10 mouse cellular contexts compared by ENCODE assay signal in the genomic region with DNA sequence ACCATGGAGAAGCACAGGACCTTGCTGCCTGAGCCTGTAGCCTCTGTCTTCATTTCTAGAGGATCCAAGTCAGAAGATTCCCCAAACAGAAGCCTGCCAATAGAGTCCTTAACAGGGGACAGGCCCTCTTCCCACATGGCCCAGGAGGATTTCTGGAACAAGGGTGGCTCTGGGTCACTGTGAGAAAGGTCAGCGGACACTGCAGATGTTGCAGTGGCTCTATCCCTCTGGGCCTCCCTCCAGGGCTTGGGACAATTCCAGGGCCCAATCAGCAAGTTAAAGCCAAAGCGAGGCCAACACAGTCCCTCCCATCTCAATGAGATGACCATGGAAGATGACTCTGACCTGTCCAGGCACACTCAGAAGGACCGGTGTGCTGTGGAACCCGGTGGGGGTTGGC.
DNase-seq lines count a peak whose midpoint lies in the region; ATAC-seq and TF ChIP-seq lines count a peak whose summit lies in the region.
"Had no signal": no experiment of that assay in that cellular context is flagged by ENCODE, and none has a peak within 500 bp of the region (broad histone marks: within the 10 kb centered on the region; RNA-seq: fewer than 3 reads in every experiment).

No protein-coding gene starts in this region.

- no peak overlapping the region for H3K27ac ChIP-seq in intestine, embryonic 16.5 days (ENCODE audit: low read length)
- no peak overlapping the region for H3K27ac ChIP-seq in intestine, postnatal 0 days (ENCODE audit: low read depth, low read length)
- H3K27ac ChIP-seq in hindbrain, embryonic 14.5 days = no peak overlapping the region
- H3K27ac ChIP-seq in midbrain, embryonic 14.5 days (replicated peaks; ENCODE audit: low read depth, low read length) = no peak overlapping the region
- H3K27ac ChIP-seq: liver, embryonic 13.5 days; neural tube, embryonic 13.5 days had no signal

- TF ChIP-seq CTCF in intestine, postnatal 0 days (IDR thresholded peaks at IDR 0.05; ENCODE audit: low read depth) = no peak

- H3K9ac ChIP-seq in intestine, embryonic 16.5 days (ENCODE audit: low read depth, low read length) = no peak overlapping the region
- no peak overlapping the region for H3K9ac ChIP-seq in intestine, postnatal 0 days (ENCODE audit: low read depth, low read length)
- no peak overlapping the region for H3K9ac ChIP-seq in hindbrain, embryonic 14.5 days
- H3K9ac ChIP-seq in midbrain, embryonic 14.5 days (replicated peaks; ENCODE audit: low read length) = no peak overlapping the region
- H3K9ac ChIP-seq: liver, embryonic 13.5 days; neural tube, embryonic 13.5 days had no signal

- no peaks in the 10 kb centered on the region for H3K27me3 ChIP-seq in intestine, embryonic 16.5 days (replicated peaks; ENCODE audit: control insufficient read depth, insufficient read depth, low read length)
- no peaks in the 10 kb centered on the region for H3K27me3 ChIP-seq in intestine, postnatal 0 days (replicated peaks; ENCODE audit: control insufficient read depth, insufficient read depth, low read length)
- no peaks in the 10 kb centered on the region for H3K27me3 ChIP-seq in hindbrain, embryonic 14.5 days (ENCODE audit: control insufficient read depth, insufficient read depth, low read length)
- H3K27me3 ChIP-seq in midbrain, embryonic 14.5 days (ENCODE audit: control insufficient read depth, insufficient read depth, low read length) = no peaks in the 10 kb centered on the region
- H3K27me3 ChIP-seq: liver, embryonic 13.5 days; neural tube, embryonic 13.5 days had no signal

- H3K9me3 ChIP-seq in intestine, embryonic 16.5 days (ENCODE audit: control insufficient read depth, low read length) = no peaks in the 10 kb centered on the region
- no peaks in the 10 kb centered on the region for H3K9me3 ChIP-seq in intestine, postnatal 0 days (ENCODE audit: control insufficient read depth)
- no peaks in the 10 kb centered on the region for H3K9me3 ChIP-seq in hindbrain, embryonic 14.5 days (ENCODE audit: control insufficient read depth, low read length)
- H3K9me3 ChIP-seq in midbrain, embryonic 14.5 days (ENCODE audit: control insufficient read depth, low read length) = no peaks in the 10 kb centered on the region
- H3K9me3 ChIP-seq: liver, embryonic 13.5 days; neural tube, embryonic 13.5 days had no signal

- no peaks in the 10 kb centered on the region for H3K4me1 ChIP-seq in intestine, embryonic 16.5 days (ENCODE audit: control insufficient read depth, insufficient read depth, low read length)
- H3K4me1 ChIP-seq in intestine, postnatal 0 days (replicated peaks; ENCODE audit: control insufficient read depth, insufficient read depth, low read length) = no peaks in the 10 kb centered on the region
- no peaks in the 10 kb centered on the region for H3K4me1 ChIP-seq in hindbrain, embryonic 14.5 days (replicated peaks; ENCODE audit: control insufficient read depth, insufficient read depth, low read length)
- no peaks in the 10 kb centered on the region for H3K4me1 ChIP-seq in midbrain, embryonic 14.5 days (ENCODE audit: control insufficient read depth, insufficient read depth, low read length)
- H3K4me1 ChIP-seq: liver, embryonic 13.5 days had no signal

- no peak overlapping the region for H3K4me2 ChIP-seq in intestine, embryonic 16.5 days (ENCODE audit: low read depth, low read length)
- H3K4me2 ChIP-seq in intestine, postnatal 0 days (replicated peaks; ENCODE audit: low read depth) = no peak overlapping the region
- H3K4me2 ChIP-seq in hindbrain, embryonic 14.5 days (replicated peaks) = no peak overlapping the region
- no peak overlapping the region for H3K4me2 ChIP-seq in midbrain, embryonic 14.5 days (ENCODE audit: low read length)
- H3K4me2 ChIP-seq: liver, embryonic 13.5 days; neural tube, embryonic 13.5 days had no signal

- intact Hi-C loops in heart, postnatal 14 days (cut with DNase I) = no loop called here

- WGBS in intestine, embryonic 16.5 days = 86% methylated on average over 4 of the region's 4 CpGs
- 79% methylated on average over 4 of the region's 4 CpGs for WGBS in intestine, postnatal 0 days
- WGBS in hindbrain, embryonic 14.5 days = 84% methylated on average over 4 of the region's 4 CpGs
- WGBS in midbrain, embryonic 14.5 days = 90% methylated on average over 4 of the region's 4 CpGs

- ATAC-seq in intestine, embryonic 16.5 days = peak; percentile 12; the same call in 1 of the 2 replicates
- ATAC-seq in intestine, postnatal 0 days = no peak
- no peak for ATAC-seq in hindbrain, embryonic 14.5 days (ENCODE audit: low FRiP score)
- ATAC-seq in midbrain, embryonic 14.5 days (ENCODE audit: low FRiP score, low TSS enrichment) = no peak

- DNase-seq in adrenal gland, adult 8-10 months = peak; percentile 70
- peak; percentile 90 to 94 for DNase-seq in heart, postnatal 14 days
- peak; percentile 64 for DNase-seq in ovary, postnatal 36 days (ENCODE audit: low spot score)
- no peak for DNase-seq in hindbrain, embryonic 14.5 days (ENCODE audit: low spot score)
- no peak for DNase-seq in midbrain, embryonic 14.5 days
- no peak for DNase-seq in embryo, embryonic 9.5 days (ENCODE audit: extremely low spot score)
- DNase-seq: liver, embryonic 13.5 days had no signal

- H3K4me3 ChIP-seq in intestine, embryonic 16.5 days (ENCODE audit: low read length) = no peak overlapping the region
- H3K4me3 ChIP-seq in intestine, postnatal 0 days (ENCODE audit: low read depth, low read length) = no peak overlapping the region
- H3K4me3 ChIP-seq in hindbrain, embryonic 14.5 days (replicated peaks; ENCODE audit: low read length) = no peak overlapping the region
- no peak overlapping the region for H3K4me3 ChIP-seq in midbrain, embryonic 14.5 days (replicated peaks; ENCODE audit: low read depth, low read length)
- H3K4me3 ChIP-seq: liver, embryonic 13.5 days; neural tube, embryonic 13.5 days had no signal

- no peaks in the 10 kb centered on the region for H3K36me3 ChIP-seq in intestine, embryonic 16.5 days (ENCODE audit: control insufficient read depth, insufficient read depth, low read length)
- H3K36me3 ChIP-seq in intestine, postnatal 0 days (ENCODE audit: control insufficient read depth, insufficient read depth) = no peaks in the 10 kb centered on the region
- H3K36me3 ChIP-seq in hindbrain, embryonic 14.5 days (replicated peaks; ENCODE audit: control insufficient read depth, insufficient read depth) = no peaks in the 10 kb centered on the region
- H3K36me3 ChIP-seq in midbrain, embryonic 14.5 days (ENCODE audit: control insufficient read depth, insufficient read depth, low read length) = no peaks in the 10 kb centered on the region
- H3K36me3 ChIP-seq: liver, embryonic 13.5 days; neural tube, embryonic 13.5 days had no signal

Comparison
In these comparisons a context has a peak if more than half of its experiments do, and no peak if none do; other contexts are left out.
1. DNase-seq: peak in adrenal gland, adult 8-10 months (single experiment), heart, postnatal 14 days (2 of 2) and ovary, postnatal 36 days (single experiment); none in hindbrain, embryonic 14.5 days (single experiment), midbrain, embryonic 14.5 days (single experiment) and embryo, embryonic 9.5 days (single experiment).